Mouse (Mus musculus): ENCODE measurements around the gene Tob2.

DNA sequence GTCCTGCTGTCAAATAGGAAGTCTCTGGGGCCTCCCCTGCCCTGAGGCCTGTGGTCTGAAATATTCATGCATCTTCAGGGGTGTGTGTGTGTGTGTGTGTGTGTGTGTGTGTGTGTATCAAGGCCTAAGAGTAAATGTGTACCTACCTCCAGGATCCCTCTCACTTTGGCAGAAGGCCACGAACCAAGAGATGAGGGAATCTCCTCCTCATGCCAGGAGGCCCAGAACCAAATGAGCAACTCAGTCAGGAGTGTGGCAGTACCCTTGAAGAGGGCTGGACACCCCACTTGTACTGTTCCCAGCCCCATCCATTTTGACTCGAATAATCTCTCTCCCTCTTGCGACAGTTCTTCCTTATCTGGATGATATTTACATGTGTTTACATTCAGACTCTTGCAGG lies 26.4 kb downstream of the Tob2 start:
- TF ChIP-seq CTCF (conservative IDR thresholded peaks at IDR 0.05; ENCODE audit: insufficient read depth, insufficient read length, low read depth, low read length) (no peak), POLR2A (IDR thresholded peaks at IDR 0.05; ENCODE audit: low read depth, low read length) (no peak)
